Mouse (Mus musculus): Measurements from ENCODE around the gene Palm2.

- TF ChIP-seq POLR2A (IDR thresholded peaks at IDR 0.05; ENCODE audit: low read depth, low read length) = no peak
- TF ChIP-seq CTCF (IDR thresholded peaks at IDR 0.05; ENCODE audit: borderline replicate concordance, insufficient read depth, low read length) = no peak
Observed at GRCm38 (mm10) chr4:57640971-57641370, 206.9 kb downstream of the Palm2 start.

All from embryonic fibroblast, embryonic 13.5 days (primary cell).